Mouse (Mus musculus) left cerebral cortex, postnatal 36 days (tissue): ENCODE results near the gene Adam22. TPM values are rescaled to one million over a fixed set of nuclear protein-coding genes. Genes with fewer than 3 reads are reported as not detected.
"Not testable (repeated sequence)": the region's sequence is repeated elsewhere in the genome, so short reads cannot be mapped to it uniquely, and the experiment has no call there.

Experiments used
- DNase-seq, 2 experiments: peaks; one replicate each; pipeline ENCODE4 v3.0.0; 2021 to 2022; ENCODE audit warnings: low spot score in 2 of 2, mixed read lengths in 1 of 2
- intact Hi-C: fragments of 180-260 bp; cut with DNase I; formaldehyde crosslinking; loops from one replicate; pipeline ENCODE4 v1.15.1; 2025
- total RNA-seq, 2 experiments: library from RNA; stranded (reverse); gene quantifications; 2 replicates each; pipeline ENCODE4 v1.2.3; 2021

Adam22 gene
- total RNA-seq, 2 experiments from 2014 or later: 200 to 222 TPM

DNA sequence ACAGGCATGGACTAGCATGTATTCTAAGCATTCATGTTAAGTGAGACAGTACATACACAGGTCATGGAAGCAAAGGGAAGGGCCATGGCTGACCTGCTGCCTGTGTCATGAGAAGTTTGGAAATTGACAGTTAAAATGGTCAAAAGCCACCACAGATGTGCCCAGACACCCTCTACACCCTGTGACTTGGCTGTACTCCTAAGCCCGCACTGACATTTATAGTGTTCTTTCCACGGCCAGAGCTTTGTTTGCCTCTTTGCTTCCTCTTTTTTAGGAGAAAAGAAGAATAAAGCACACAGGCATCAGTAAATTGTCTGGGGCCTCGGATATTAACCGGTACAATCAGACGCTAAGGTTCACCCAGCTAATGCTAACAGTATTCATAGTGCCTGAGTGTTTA, 146.3 kb downstream of the Adam22 start:
- intact Hi-C loops: no loop called here

DNA sequence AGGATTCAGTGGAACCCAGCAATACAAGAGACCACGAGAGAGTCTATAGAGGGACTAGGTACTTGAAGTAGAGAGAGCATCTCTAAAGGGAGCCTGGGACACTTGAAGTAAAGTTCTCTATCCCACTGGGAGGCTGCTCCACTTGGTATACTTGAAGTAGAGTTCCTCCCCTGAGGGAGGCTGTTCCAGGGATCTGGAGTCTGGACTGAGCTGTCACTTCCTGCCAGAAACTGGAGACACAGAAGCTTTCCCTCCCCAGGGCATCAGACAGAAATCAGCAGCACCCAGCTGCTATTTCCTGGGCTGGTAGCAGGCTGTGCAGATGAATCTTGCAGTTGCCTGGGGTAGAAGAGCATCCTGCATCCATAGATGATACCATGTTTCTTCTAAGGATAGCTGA, 152.1 kb downstream of the Adam22 start:
- intact Hi-C loops: no loop called here
- DNase-seq: no peak

More for the DNA sequence above, 146.3 kb downstream of the Adam22 start:
- no peak for DNase-seq

DNA sequence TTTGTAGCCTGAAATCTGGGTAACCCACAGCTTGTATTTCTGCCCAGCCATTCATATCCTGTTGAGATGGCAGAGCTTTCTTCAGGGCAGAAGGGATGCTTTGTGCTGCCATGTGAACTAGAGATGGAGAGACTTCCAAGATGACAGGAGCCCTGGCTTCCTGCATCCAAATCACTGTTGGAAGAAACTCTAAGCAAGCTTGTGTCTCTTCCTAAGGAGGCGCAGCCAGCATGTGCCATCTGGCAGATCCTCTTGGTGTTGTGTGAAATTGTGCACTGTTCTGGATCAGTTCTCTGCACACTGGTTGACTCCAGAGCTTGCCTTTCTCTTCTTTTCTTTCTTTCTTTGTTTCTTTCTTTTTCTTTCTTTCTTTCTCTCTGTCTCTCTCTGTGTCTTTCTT, 183.0 kb downstream of the Adam22 start:
- peak in 1 of 2 experiments; percentile 20 for DNase-seq
- intact Hi-C loops: not testable (repeated sequence)

DNA sequence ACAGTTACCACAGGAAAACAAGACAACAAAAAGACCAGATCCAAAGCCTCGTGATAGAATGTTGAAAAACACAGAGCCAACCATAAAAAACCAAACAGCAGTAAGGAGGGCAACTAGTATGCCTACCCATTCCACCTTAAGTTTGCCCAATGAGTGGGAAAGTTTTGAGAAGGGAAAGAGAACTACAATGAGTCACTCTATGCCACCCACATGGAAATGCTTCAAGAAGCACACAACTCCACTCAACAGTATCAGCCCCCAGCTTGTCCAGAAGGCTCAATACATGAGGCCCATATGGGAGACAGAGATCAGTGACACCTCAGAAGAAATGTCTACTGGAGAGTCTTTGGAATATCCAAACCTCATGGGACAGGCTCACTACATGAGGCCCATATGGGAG, 187.3 kb downstream of the Adam22 start:
- DNase-seq: no peak
- intact Hi-C loops: no loop called here

DNA sequence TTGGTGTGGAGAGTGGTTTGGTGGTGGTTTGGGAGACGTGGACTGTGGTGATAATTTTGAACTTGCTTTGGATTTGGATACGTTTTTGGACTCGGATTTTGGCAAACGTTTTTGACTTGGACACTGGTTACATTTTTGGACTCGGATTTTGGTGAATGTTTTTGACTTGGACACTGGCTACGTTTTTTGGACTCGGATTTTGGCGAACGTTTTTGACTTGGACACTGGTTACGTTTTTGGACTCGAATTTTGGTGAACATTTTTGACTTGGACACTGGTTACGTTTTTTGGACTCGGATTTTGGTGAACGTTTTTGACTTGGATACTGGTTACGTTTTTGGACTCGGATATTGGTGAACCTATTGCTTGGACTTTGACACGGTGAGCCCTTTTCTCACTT, 189.8 kb downstream of the Adam22 start:
- intact Hi-C loops: no loop called here

DNA sequence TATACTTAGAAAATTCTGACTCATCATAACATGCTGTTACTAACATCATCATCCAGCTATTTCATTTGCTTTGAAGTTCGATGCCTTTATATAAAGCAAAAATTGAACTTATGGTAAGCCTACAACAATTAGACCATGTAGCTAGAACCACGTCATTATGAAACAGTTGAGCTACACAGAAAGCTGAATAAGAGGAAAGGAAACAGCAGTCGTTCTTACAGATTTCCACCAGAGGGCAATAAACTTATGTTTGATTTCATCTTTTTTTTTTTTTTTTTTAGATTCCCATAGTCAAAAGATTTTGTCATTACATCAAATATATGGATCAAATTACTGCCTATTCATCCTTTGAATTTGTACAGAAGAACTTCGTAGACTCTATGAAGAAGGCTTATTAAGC, 203.2 kb downstream of the Adam22 start:
- intact Hi-C loops: loop anchor here (5.0 to 10.0 kb wide), 2 partner anchors 203 to 260 kb away; partner anchors contain the start of genes Adam22, Dbf4 and Slc25a40
- no peak for DNase-seq

More for the DNA sequence above, 189.8 kb downstream of the Adam22 start:
- no peak for DNase-seq

DNA sequence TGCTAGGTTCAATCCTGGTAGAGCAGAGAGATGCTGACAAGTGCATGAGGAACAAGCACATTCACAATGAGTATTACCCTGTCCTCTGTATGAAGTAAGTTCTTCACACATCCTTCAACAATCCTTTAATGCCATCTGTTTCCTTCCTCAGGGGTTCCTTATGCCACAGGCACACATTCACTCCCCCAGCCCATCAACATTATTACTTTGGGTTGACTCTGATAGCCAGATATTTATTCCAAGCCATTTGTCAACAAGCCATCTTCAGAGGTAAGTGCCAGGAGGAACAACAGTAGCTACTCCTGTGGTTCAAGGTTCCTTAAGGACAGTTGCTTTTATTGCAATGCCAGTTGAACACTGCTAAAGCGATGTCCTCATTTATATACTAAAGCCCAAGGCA, 216.3 kb downstream of the Adam22 start:
- intact Hi-C loops: no loop called here
- DNase-seq: no peak

DNA sequence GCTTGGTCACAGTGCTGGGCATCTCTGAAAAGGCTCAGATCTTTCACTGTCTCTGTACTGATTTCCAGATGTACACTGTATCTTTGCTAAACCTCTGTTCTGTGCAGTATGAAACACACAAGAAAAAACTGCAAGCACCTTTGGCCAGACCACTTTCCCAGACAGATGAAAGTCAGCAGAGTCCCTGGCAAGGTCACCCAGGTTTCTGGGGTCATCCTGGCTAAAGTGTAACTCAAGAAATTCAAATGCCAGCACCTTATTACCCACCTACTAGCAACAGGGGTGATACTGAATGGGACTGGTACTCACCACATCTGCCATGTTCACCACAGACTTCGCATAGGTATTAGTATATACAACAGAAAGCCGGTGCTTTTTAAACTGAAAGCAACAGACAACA, 221.8 kb downstream of the Adam22 start:
- no peak for DNase-seq
- intact Hi-C loops: no loop called here

DNA sequence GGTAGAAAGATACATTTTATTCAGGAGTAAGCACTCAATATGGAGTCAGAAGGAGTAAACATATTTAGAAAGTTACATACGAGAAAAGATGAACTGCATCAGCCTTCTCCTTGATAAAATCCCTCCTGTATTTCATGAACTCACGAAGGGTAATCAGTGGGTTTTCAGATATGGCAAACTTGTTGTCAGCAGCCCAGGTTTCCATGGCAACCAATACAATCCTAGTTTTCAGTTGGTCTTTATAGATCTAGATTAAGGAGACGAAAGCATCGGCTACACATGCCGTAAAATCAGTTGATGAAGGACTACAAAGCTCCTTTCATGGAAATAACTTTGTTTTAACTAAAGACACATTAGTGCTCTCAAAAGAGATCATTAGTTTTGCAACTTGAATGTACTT, 222.5 kb downstream of the Adam22 start:
- intact Hi-C loops: no loop called here
- no peak for DNase-seq

DNA sequence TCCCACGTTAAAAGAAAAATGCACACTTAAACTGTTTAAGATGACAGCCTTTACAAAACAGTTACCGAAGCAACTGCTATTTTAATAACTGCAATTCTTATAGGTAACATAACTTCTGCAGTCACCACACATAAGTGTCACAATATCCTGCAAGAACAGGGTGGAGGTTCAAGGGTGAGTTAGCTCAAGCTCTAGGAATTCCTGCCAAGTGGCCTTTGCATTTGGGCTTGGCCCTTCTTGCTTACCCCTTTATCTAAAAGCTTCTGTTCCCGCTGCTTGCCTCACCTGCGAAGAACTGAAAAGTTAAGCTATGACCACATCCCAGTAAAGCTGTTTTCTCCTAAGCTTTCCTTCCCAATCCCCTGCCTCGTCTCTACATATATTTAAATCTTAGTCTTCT, 235.4 kb downstream of the Adam22 start:
- intact Hi-C loops: no loop called here
- no peak for DNase-seq

DNA sequence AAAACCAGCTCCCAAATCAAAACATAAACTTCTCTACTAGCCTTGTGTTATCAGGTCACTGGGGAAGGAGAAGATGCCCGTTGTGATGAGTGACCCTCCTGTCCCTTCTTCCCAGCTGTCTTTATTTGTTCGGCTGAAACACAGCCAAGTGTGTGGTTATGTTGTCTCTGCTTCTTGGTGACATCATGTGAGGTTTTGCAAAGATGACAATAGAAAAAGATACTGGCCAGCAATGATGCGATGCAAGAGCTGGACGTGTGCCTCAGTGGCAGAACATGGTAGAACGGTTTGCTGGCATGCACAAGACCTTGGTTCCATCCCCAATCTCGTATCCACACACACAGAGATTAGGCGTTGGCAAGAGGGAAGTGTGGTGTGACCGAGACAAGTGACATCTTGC, 236.0 kb downstream of the Adam22 start:
- DNase-seq: no peak
- intact Hi-C loops: no loop called here

DNA sequence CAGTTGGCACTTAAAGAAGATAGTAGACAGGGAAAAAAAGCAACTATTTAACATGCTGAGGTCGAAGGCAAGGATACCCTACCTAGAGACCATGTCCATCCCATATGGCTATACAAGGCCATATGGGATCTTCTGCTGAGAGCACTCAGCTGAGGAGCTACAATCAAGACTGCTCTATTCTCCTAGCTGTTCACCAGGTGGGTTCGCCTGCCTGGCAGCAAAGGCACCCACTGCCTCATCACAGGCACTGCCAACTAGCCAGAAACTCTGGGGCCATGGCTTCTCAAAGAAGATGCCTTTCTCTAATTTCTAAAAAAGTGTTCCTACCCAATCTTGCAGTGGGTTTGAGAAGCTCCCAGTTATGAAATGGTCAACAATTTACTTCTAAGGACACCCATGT, 238.2 kb downstream of the Adam22 start:
- intact Hi-C loops: no loop called here
- DNase-seq: no peak

DNA sequence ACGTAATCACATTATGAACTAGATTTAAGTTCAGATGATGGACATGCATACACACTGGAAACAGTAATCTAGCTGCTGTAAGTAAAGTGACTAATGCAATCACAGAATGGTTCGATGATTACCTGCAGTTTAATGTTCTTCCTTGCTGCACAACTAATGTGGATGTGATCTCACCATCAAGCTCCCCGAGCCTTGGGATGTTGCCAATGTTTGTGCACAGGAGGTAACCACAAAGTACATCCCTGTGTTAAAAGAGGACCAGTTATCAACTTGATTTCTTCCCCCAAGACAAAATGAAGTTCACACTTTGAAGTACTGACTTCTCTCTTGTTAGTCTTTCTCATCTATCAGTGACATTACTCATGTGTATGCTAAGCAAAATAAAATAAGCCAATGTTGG, 247.0 kb downstream of the Adam22 start:
- intact Hi-C loops: no loop called here
- no peak for DNase-seq

DNA sequence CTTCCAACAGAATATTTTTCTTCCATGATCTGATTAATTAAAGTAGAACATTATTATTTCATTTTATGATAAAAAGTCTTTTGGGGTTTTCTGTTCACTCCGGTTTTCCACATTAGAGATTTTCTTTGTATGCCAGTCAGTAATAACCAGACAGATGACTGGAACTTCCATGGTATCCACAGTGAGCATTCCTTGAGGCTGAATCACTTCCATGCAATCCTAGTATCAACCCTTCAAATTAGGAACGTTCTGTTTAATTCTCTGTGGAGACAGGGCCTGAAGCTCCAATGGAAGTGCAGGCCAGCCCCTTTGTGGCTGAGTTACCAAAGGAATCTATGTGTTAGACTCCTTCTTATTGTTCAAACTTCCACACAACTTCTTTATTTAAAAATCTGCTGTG, 247.9 kb downstream of the Adam22 start:
- intact Hi-C loops: no loop called here

DNA sequence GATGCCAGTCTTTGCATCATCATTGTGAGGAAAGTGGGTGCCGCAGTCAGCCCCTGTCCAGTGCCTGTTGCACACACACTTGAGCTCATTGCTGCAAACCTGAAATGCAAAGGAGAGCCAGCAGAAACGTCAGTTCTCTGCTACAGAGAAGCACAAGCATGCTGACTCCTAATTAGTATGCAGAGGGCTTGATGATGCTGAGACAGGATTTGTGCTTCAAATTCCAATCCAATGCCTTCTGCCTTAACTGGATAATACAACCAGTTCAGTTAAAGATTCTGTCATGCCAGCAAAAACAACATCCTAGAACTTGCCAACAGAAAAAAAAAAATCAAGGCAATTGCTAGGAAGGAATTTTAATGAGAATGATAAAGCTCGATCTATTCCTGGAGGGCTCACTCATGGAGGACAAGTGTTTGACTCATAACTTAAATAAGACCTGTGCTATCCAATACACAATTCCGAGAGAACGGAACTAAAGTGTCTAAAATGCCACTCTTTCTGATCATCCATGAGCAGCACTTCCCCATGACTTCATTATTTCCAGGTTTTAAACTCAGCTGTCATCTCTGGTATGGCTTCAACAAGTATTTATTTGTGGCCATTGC, 251.3 kb downstream of the Adam22 start:
- no peak for DNase-seq
- intact Hi-C loops: no loop called here

More for the DNA sequence above, 247.9 kb downstream of the Adam22 start:
- DNase-seq: no peak

DNA sequence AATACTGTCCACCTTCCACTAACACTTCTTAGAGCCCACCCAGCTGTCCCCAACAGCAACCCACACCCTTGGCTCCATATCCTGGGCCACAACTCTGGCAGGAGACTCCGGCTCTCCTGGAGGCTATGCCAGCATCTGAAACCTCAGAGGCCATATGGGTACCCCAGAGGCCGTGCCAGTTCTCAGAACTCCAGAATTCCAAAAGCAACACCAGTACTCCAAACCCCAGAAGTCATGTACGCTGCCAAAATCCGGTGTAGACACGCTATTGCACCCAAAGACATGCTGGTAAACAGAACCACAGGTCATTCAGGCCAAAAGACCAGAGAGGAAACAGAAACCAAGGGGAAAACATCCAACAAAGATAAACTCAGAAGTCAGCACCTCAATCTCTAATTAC, 255.7 kb downstream of the Adam22 start:
- no peak for DNase-seq
- intact Hi-C loops: no loop called here

DNA sequence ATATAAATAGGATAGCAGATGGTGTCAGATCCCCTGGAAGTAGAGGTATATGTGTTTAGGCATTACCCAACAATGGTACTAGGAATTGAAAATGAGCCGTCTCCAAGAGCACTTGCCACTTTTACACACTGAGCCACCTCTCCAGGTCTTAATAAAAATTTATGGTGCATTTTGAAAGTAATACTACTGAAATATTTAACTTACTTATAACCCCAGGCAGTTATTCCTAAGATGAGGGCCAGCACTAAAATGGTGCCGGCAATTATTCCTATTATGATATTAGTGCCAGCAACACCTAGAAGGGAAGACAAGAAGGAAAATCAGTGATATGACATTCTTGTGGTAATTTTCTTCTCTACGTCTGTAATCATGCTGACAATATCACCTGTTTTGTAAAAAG, 256.3 kb downstream of the Adam22 start:
- no peak for DNase-seq
- intact Hi-C loops: no loop called here

DNA sequence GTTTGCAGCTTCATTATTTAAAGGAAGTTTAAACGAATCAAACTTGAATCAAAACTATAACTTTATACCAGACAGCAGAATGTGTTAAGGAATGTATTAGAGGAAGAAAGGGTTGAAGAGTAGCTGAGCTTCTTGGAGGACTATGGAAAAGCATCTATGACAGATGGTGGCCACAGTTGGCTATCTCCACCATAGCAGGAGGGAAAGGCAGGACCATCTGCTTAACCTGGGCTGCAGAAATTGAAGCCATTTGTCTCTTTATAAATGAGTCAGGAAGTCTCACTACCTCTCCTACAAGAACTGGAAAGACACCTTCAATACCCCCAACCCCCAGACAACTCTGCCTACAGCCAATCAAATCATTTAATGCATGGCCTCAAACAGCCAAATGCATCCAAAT, 272.3 kb downstream of the Adam22 start:
- intact Hi-C loops: no loop called here
- no peak for DNase-seq

DNA sequence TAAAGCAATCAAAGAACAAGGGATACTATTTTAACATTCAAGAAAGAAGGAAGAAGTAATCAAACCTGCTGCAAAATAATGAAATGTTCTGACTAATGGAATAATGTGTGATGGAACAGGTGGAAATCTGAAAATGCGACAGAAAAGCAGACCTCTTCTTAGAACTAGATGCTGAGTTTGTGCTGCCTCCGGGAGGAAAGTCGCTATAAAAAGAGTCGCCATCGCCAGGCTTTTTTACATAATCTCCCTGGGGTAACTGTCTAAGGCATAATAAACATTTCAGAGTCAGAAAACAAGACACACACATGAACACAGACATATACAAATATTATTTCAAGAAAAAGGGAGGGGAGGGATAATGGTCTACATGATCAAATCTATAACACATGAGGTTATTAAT, 273.0 kb downstream of the Adam22 start:
- DNase-seq: no peak
- intact Hi-C loops: no loop called here

DNA sequence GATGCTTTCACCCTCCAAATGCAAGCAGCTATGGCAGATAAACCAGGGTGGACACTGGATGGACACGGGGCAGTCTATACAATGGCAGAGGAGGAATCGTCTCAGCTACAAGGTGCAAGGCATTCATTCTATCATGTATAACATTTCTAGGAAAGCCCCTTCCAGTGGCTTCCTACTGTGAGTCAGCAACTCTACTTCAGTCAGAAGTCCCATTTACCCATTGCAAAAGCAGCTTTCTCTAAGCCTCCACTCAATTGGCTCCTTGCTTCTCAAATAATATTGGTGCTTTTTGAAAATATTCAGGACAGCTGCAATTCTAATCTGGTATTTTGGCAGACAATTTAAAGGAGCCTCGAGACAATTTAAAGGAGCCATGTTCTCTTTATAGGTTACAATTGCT, 279.8 kb downstream of the Adam22 start:
- intact Hi-C loops: no loop called here
- DNase-seq: no peak

DNA sequence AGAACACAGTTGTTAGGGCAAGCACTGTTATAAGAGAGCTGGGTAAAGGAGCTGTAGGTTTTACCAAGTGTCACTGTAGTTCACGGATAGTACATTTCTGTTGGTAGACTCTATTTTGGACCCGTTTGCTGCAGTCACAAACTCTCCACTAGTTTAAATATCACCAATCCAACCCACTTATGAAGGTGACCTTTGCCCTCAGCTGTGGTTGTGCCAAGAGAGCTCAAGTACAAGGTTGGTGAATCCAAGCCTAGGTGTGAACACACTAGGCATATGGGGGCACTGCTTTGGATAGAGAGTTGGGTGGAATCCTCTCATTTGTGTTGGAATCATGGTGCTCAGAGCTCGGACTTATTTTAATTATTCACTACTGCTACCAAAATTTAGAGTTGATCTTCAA, 282.3 kb downstream of the Adam22 start:
- intact Hi-C loops: no loop called here
- no peak for DNase-seq

DNA sequence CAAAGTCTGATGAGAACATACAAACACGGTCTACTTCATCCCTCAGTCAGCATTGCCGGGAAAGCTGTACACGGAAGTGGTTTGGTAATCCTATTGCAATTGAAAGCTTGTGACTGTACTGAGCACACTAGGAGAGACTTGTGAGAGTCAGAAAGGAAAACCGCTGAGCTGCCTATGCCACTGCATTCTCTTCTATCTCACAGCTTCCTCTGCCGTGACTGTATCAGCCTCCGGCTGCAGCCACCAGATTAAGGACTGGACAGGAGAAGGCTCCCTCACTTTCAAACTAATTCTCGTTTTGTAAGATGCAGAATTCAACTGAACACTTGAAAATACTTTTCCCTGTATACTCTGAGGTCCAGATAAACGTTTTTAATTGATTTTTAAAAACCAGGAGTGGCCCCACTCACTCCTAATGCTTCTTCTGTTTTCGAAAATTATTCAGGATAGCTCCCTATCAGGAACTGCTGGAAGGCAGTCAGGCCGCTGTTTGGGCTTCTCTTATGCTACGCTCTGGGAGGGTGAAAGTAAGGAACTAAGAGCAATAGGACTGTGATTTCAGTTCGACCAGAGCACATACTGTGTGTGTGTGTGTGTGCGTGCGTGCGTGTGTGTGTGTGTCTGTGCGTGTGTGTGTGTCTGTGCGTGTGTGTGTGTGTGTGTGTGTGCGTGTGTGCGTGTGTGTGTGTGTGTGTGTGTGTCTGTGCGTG, 285.0 kb downstream of the Adam22 start:
- DNase-seq: no peak
- intact Hi-C loops: no loop called here
